Mouse (Mus musculus): ENCODE results near the gene Pigu. TPM values are rescaled to one million over a fixed set of nuclear protein-coding genes. Genes with fewer than 3 reads are reported as not detected.

Pigu gene
- total and polyA plus RNA-seq, 3 experiments, result 30.1 to 59.0 TPM; not detected in 1

DNA sequence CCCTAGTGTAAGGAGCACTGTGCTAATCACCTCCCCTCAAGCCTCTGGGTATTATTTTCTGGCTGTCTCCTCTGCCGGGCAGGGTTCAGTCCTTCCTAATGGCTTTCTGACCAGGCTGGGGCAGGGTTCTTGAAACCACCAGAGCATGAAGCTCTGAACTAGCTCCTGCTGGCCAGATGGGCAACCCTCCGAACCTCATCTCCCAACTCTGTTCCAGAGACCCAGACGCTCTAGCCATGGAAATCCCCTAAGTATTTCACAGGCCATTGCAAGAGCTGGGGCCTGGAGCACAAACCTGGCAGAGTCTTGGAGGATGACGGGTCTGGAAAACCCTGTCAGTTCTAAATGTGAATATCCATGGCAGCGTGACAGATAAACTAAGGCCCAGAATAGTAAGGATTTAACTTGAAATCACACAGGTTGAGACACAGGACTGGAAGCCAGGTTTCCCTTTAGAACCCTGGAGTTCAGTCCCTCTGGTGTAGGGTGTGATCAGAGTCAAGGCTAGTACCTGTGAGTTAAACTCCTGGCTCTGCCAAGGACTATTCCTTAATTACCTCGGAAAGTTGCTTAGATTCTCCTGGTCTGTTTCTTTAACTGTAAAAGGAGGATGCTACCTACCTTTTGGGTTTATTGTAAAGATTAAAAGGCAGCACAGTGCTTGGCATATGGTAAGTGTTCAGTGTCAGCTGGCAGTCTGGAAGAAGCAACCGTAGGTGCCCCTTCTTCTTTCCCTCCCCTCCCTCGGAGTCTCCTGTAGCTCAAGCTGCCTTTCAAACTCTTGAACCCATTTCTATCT is 23.2 kb upstream of the Pigu start, which contains the start of gene Trp53inp2:
Trp53inp2 (plus strand) TSS at position 799 of the 799 bp plus-strand sequence.
- Histone ChIP-seq H3K9me3 (replicated peaks; ENCODE audit: insufficient read depth, low read length) (no peaks in the 10 kb centered on the region), H3K4me1 (ENCODE audit: control insufficient read depth in 1 of 2, insufficient read depth in 2 of 2, low read length in 2 of 2) (peaks cover 0 to 7% of the 10 kb centered on the region in 2 experiments; a peak in 2 of 4 replicates), H3K36me3 (ENCODE audit: control insufficient read depth in 1 of 2, insufficient read depth in 2 of 2, low read length in 2 of 2) (peaks cover 0 to 4% of the 10 kb centered on the region in 2 experiments; a peak in 2 of 4 replicates), H3K27ac (ENCODE audit: control insufficient read depth, low read depth, low read length) (peak within 1 kb of the TSS; percentile 19; the same call in 1 of the 2 replicates), H3K27me3 (ENCODE audit: control insufficient read depth in 1 of 2, insufficient read depth in 2 of 2, low read length in 2 of 2) (peaks cover 2 to 3% of the 10 kb centered on the region in 2 experiments; a peak in 3 of 4 replicates), H3K79me2 (ENCODE audit: control insufficient read depth, insufficient read depth, low read length, poor library complexity) (no peaks in the 10 kb centered on the region), H3K9ac (ENCODE audit: control insufficient read depth, low read depth, low read length, poor library complexity, severe bottlenecking) (peak within 1 kb of the TSS; percentile 69), H3K4me3 (ENCODE audit: control insufficient read depth in 1 of 2, insufficient read depth in 1 of 2, low read depth in 2 of 2, low read length in 2 of 2) (peak within 1 kb of the TSS; percentile 77 to 89)
- DNase-seq (ENCODE audit: low read depth, low spot score), result no peak
- no peak for TF ChIP-seq TCF12 (IDR thresholded peaks at IDR 0.05; ENCODE audit: low read depth, low read length)
- TF ChIP-seq GABPA (IDR thresholded peaks at IDR 0.05; ENCODE audit: low read depth, low read length), result no peak
- TF ChIP-seq BHLHE40 (IDR thresholded peaks at IDR 0.05; ENCODE audit: borderline replicate concordance, low read depth, low read length), result no peak
- TF ChIP-seq USF1 (IDR thresholded peaks at IDR 0.05; ENCODE audit: low read depth, low read length), result no peak
- no peak for TF ChIP-seq CHD1 (IDR thresholded peaks at IDR 0.05; ENCODE audit: low read depth, low read length)
- no peak for TF ChIP-seq CHD2 (IDR thresholded peaks at IDR 0.05; ENCODE audit: low read length)
- no peak for TF ChIP-seq MAX (IDR thresholded peaks at IDR 0.05; ENCODE audit: low read length)
- no peak for TF ChIP-seq MAFK (IDR thresholded peaks at IDR 0.05; ENCODE audit: borderline replicate concordance, low read depth, low read length)
- no peak for TF ChIP-seq NRF1 (IDR thresholded peaks at IDR 0.05; ENCODE audit: insufficient read depth, low read depth, low read length, poor library complexity, severe bottlenecking)
- TF ChIP-seq ELF1 (IDR thresholded peaks at IDR 0.05; ENCODE audit: low read depth, low read length), result no peak
- TF ChIP-seq POLR2AphosphoS2 (IDR thresholded peaks at IDR 0.05; ENCODE audit: low read length), result no peak
- TF ChIP-seq ZKSCAN1 (IDR thresholded peaks at IDR 0.05; ENCODE audit: low read depth, low read length), result no peak
- TF ChIP-seq NELFE (IDR thresholded peaks at IDR 0.05; ENCODE audit: low read depth, low read length), result no peak
- TF ChIP-seq EP300 (IDR thresholded peaks at IDR 0.05; ENCODE audit: low read depth in 1 of 2, low read length in 2 of 2), result no peak
- TF ChIP-seq MAZ (IDR thresholded peaks at IDR 0.05; ENCODE audit: low read depth, low read length), result no peak
- no peak for TF ChIP-seq POLR2A (IDR thresholded peaks at IDR 0.05; ENCODE audit: control insufficient read depth in 1 of 2, insufficient read depth in 1 of 2, low read depth in 1 of 2, low read length in 2 of 2, poor library complexity in 1 of 2)
- TF ChIP-seq SIN3A (IDR thresholded peaks at IDR 0.05; ENCODE audit: low read length), result no peak
- no peak for TF ChIP-seq TAL1 (IDR thresholded peaks at IDR 0.05; ENCODE audit: low read length)

DNA sequence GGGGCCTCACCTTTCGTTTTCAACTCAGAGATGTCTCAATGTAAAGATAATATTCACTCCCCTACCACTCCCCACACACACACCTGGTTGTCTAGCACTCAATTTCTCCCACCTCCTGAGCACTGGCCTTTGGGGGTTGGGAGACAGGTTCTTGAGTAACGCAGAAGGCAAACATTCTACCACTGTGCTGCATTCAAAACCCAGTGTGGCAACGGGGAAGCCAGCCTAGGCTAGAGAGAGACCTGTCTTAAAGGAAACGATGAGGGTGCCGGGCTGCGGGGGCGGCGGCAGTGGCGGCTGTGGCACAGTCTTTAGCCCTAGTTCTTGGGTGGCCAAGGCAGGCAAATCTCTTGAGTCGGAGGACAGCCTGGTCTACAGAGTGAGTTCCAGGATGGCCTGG is 19.0 kb upstream of the Pigu start:
- TF ChIP-seq SIN3A (IDR thresholded peaks at IDR 0.05; ENCODE audit: low read length) (no peak), UBTF (IDR thresholded peaks at IDR 0.05; ENCODE audit: borderline replicate concordance, insufficient read depth, low read depth, low read length) (no peak), MXI1 (IDR thresholded peaks at IDR 0.05; ENCODE audit: low read depth, low read length) (no peak), TBP (IDR thresholded peaks at IDR 0.05; ENCODE audit: low read depth, low read length) (no peak), POLR2AphosphoS2 (IDR thresholded peaks at IDR 0.05; ENCODE audit: low read length) (no peak), ZMIZ1 (IDR thresholded peaks at IDR 0.05; ENCODE audit: low read depth, low read length) (no peak), MAX (IDR thresholded peaks at IDR 0.05; ENCODE audit: low read length) (no peak), RCOR1 (IDR thresholded peaks at IDR 0.05; ENCODE audit: low read depth, low read length) (no peak), TCF12 (IDR thresholded peaks at IDR 0.05; ENCODE audit: low read depth, low read length) (no peak), ELF1 (IDR thresholded peaks at IDR 0.05; ENCODE audit: low read depth, low read length) (no peak), USF1 (IDR thresholded peaks at IDR 0.05; ENCODE audit: low read depth, low read length) (no peak), JUND (IDR thresholded peaks at IDR 0.05; ENCODE audit: low read depth, low read length) (no peak), NRF1 (IDR thresholded peaks at IDR 0.05; ENCODE audit: insufficient read depth, low read depth, low read length, poor library complexity, severe bottlenecking) (no peak), KAT2A (conservative IDR thresholded peaks at IDR 0.05; ENCODE audit: low read depth, low read length) (no peak), CHD2 (IDR thresholded peaks at IDR 0.05; ENCODE audit: low read length) (no peak), ZKSCAN1 (IDR thresholded peaks at IDR 0.05; ENCODE audit: low read depth, low read length) (no peak), MAFK (IDR thresholded peaks at IDR 0.05; ENCODE audit: borderline replicate concordance, low read depth, low read length) (no peak)
- Histone ChIP-seq H3K4me3 (ENCODE audit: control insufficient read depth in 1 of 2, insufficient read depth in 1 of 2, low read depth in 2 of 2, low read length in 2 of 2) (no peak overlapping the region), H3K4me1 (ENCODE audit: control insufficient read depth in 1 of 2, insufficient read depth in 2 of 2, low read length in 2 of 2) (no peaks in the 10 kb centered on the region), H3K27me3 (ENCODE audit: control insufficient read depth in 1 of 2, insufficient read depth in 2 of 2, low read length in 2 of 2) (peaks cover 2 to 4% of the 10 kb centered on the region in 2 experiments; a peak in 3 of 4 replicates), H3K9me3 (replicated peaks; ENCODE audit: insufficient read depth, low read length) (no peaks in the 10 kb centered on the region), H3K9ac (ENCODE audit: control insufficient read depth, low read depth, low read length, poor library complexity, severe bottlenecking) (no peak overlapping the region), H3K36me3 (ENCODE audit: control insufficient read depth in 1 of 2, insufficient read depth in 2 of 2, low read length in 2 of 2) (no peaks in the 10 kb centered on the region), H3K27ac (ENCODE audit: control insufficient read depth, low read depth, low read length) (no peak overlapping the region), H3K79me2 (ENCODE audit: control insufficient read depth, insufficient read depth, low read length, poor library complexity) (no peaks in the 10 kb centered on the region)
- no peak for DNase-seq (ENCODE audit: low read depth, low spot score)

Measured in MEL (cell line).